Mouse (Mus musculus): ENCODE measurements at regions not wholly inside any gene's neighbourhood (a gene's known extent, or its start where the extent isn't known, plus 50 kb on each side); places are given as distances from the start of the nearest gene placed in this dataset.
A peak's percentile ranks its signal among the peaks of the same experiment; 100 is the strongest.

GRCm38 (mm10) chr2:172699654-172700053, 150.3 kb downstream of the Tfap2c start:
- DNase-seq (ENCODE audit: low spot score) = no peak

GRCm38 (mm10) chr2:172710641-172711040, 161.2 kb downstream of the Tfap2c start:
- DNase-seq (ENCODE audit: low spot score) = no peak

GRCm38 (mm10) chr2:172726701-172727100, 177.3 kb downstream of the Tfap2c start:
- no peak for DNase-seq (ENCODE audit: low spot score)

- DNase-seq (ENCODE audit: low spot score) = no peak
Measured at GRCm38 (mm10) chr2:172727576-172727975, 178.2 kb downstream of the Tfap2c start.

- DNase-seq (ENCODE audit: low spot score) = peak; percentile 8
Measured at GRCm38 (mm10) chr2:172728240-172728821, 178.9 kb downstream of the Tfap2c start.

DNA sequence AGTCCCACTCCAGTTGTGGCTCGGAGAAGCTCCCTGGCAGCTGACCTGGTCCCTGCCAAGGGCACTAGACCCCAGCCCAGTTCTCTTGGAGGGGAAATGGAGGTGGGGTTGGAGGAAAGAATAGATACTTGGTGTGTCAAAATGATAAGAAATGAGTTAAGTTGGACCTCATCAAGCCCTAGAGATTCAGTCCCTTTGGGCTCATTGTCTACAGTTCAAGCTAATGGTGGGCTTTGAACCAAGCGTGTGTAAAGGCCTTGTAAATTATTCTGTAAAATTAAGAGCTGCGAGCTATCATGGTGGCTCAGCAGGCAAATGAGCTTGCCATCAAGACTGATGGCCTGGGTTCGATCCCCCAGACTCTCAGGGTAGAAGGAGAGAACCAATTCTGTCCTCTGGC, 179.8 kb downstream of the Tfap2c start:
- DNase-seq (ENCODE audit: low spot score) = no peak

DNA sequence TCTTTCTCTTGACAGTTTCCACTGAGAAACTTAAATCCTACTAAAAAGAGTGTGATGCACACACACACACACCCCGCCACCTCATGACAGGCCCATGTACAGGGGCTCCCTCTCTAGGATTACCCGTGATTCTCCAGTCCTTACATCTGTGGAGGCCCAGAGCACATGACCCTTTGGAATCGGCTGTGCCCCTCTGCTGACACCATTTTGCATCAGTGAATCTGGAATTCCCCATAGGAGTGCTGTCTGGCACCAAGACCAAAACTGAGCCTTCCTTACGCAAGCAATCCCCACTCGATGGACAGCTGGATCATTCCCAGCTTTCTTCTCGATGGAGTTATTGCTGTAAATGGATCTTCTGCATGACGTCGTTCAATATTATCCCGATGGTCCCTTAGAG, 180.3 kb downstream of the Tfap2c start:
- no peak for DNase-seq (ENCODE audit: low spot score)

- no peak for DNase-seq (ENCODE audit: low spot score)
Measured at GRCm38 (mm10) chr2:172731408-172731807, 182.0 kb downstream of the Tfap2c start.

- DNase-seq (ENCODE audit: low spot score) = no peak
Measured at GRCm38 (mm10) chr2:172732453-172733210, 183.2 kb downstream of the Tfap2c start.

DNA sequence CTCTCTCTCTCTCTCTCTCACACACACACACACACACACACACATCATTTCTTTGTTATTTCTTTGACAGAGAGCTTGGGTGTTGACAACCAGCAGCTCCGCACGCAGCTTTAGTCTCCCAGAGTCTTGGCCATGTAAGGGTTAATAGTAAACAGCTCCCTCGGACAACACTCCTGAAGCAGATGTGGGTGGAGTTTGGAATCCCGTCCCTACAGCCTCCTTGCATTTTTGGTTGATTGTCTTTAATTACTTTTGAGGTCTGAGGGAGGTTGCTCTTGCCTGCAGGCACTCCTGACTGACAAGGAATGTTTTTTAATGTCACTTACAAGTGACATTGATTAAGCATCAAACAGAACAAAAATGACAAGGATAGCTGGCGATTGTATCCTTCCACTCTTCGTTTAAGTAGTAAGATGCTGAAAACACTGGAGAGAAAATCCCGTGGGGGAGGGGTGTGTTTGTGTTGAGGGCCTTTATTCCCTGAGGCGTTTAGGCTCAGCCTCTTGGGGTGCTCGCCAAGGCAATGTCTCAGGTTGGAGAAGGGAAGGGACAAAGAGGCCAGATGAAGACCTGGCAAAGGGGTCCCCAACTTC, 184.1 kb downstream of the Tfap2c start:
- no peak for DNase-seq (ENCODE audit: low spot score)

GRCm38 (mm10) chr2:172735621-172736020, 186.2 kb downstream of the Tfap2c start:
- no peak for DNase-seq (ENCODE audit: low spot score)

DNA sequence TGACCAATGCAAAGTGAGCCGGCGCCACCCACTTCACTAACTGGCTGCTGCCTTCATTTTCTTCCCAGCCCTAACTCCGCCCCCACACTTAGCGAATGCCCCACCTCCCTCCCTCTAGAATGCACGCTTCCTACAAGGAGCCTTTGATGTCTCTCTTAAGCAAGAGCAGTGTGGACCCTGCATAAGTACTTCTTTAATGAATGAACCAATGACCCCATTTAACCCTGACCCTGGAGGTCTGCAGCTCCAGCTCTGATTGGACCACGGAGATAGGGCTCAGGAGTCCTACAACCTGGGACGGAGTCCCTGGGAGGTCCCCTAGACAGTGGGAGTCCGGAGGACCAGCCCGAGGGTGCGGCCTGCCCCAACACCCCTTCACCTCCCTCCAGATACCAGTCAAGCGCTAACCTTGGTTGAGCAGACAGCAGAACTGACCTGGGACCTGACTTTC, 189.7 kb downstream of the Tfap2c start:
- DNase-seq (ENCODE audit: low spot score) = no peak

DNA sequence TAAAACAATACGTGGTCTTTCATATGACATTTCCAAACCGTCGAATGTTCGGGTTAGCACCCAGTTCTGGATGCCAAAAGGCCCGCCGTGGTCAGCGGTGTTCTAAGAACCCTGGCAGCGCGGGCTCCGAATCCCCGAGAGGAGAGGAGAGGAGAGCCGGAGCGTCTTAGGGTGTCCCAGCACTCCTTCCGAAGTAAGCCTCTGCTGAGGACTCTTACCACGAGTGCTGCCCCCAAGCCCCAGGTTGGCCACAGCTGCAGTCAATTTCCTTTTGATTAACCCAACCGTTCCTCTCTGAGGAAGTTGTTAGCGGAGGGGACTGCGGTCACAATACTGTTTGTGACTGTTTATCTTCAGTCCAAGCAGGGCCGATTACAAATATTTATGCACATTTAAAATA, 190.1 kb downstream of the Tfap2c start:
- DNase-seq (ENCODE audit: low spot score) = no peak

DNA sequence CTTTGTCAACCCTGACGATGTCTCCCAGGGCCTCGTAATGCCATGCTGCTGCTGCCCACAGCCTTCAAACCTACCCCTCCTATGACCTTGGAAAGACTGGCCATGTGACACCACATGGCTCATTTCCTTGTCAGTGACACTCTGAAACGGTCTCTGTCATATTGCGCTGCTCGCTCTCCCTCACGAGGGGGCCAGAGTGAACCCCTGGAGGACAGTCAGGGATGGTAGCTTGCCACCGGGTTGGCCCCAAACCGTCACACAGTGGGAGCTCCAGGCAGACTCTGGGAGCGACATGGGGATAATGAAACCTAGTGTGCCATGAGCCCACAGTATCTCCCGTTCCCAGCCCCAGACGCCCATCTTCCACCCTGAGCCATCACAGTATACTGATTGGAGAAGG, 188.8 kb downstream of the Bmp7 start:
- DNase-seq (ENCODE audit: low spot score) = no peak

DNA sequence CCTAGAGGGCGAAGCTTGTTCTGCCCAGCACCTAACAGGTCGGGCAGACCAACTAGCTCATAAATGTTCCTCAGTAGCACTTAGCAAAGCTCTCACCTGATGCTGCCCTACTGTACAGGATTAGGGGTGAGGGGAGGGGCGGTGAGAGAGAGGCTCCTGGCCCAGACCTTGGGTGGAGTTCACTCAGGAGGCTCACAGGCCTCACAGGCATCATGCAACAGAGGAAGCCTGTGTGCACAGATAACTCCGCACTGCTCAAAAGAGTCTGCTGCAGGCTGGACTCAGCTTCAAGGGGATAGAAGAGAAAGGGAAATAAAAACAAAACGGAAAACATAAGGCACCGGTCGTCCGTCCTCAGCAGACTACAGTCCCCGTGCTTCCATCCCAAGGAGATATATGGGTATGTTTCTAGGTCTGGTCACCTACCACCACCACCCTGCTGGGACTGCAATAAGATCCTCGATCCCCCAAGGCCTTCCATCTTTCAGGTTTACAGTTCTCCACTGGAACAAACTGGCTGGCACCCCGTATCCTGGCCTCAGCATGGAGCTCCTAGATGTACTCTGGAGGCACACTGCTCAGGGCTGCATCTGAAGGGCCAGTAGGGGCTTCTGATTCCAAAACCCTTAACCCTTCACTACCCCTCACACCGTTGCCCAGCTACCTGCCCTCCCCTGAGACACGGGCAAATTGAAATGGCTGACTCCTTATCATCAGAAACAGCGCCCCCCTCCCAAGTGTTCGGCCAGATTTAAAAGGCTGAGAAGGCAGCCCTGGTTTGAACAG, 184.2 kb downstream of the Bmp7 start:
- no peak for DNase-seq (ENCODE audit: low spot score)

GRCm38 (mm10) chr2:172756472-172756860, 183.7 kb downstream of the Bmp7 start:
- DNase-seq (ENCODE audit: low spot score) = peak; percentile 16

DNA sequence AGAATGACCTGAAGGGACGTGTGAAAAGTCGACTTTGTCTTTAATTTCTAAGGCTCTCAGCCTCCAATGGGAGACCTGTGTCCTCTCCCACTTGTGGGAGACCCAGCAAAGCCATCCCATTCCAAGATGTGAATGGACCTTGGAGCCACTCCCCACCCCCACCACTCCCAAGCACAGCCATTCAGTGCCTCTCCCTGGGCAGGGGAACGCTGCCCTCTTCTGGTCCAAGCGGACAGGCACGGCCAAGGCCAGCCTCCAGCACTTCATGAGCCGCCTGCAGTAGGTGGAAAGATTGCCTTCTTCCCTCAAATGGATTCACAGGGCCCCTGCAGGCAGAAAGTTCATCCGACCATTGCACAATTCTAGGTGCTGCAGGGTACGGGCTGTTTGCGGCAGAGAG, 181.6 kb downstream of the Bmp7 start:
- peak; percentile 59 for DNase-seq (ENCODE audit: low spot score)

GRCm38 (mm10) chr2:172765260-172765659, 174.9 kb downstream of the Bmp7 start:
- no peak for DNase-seq (ENCODE audit: low spot score)

- no peak for DNase-seq (ENCODE audit: low spot score)
Measured at GRCm38 (mm10) chr2:172766403-172766802, 173.7 kb downstream of the Bmp7 start.

GRCm38 (mm10) chr2:172768756-172769155, 171.4 kb downstream of the Bmp7 start:
- no peak for DNase-seq (ENCODE audit: low spot score)

- no peak for DNase-seq (ENCODE audit: low spot score)
Measured at GRCm38 (mm10) chr2:172770061-172770460, 170.1 kb downstream of the Bmp7 start.

DNA sequence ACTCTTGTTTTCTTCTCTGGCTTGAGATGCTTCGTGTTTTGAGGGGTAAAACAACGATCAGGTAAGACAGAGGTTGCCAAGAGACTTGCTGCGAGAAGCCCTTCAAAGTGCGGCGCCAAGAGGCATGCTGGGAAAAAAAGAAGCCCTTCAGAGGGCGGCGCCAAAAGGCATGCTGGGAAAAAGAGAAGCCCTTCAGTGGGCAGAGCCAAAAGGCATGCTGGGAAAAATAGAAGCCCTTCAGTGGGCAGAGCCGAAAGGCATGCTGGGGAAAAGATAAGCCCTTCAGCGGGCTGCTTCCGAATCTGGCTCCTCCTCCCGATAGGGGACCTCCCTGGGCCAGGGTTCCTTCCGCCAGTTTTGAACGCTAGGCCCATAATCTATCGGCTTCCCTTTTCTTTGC, 169.5 kb downstream of the Bmp7 start:
- no peak for DNase-seq (ENCODE audit: low spot score)

GRCm38 (mm10) chr2:172773176-172773575, 166.9 kb downstream of the Bmp7 start:
- DNase-seq (ENCODE audit: low spot score) = peak; percentile 65

Measured in ovary, postnatal 36 days (tissue).